Mouse (Mus musculus) intestine, embryonic 16.5 days (tissue): ENCODE measurements around the gene Adamts20. TPM values are rescaled to one million over a fixed set of nuclear protein-coding genes. Genes with fewer than 3 reads are reported as not detected.

Experiments
- ATAC-seq: fragments of 200-750 bp; cut with Nextera tagmentation; 2 replicates; pipeline ENCODE4 v1.8.0; 2017; ENCODE audit warnings: moderate TSS enrichment, moderate library complexity
- H3K27ac ChIP-seq: fragments of 300-500 bp; sonication (generic); 2 replicates; pipeline ENCODE4 v1.5.1; 2014; ENCODE audit warnings: mild to moderate bottlenecking, low read length
- H3K27me3 ChIP-seq: fragments of 300-500 bp; sonication (generic); replicated peaks from 2 replicates; pipeline ENCODE4 v1.6.1; 2014; ENCODE audit warnings: low read length, control low read depth, mixed read lengths; ENCODE audit not compliant: control insufficient read depth, insufficient read depth
- H3K36me3 ChIP-seq: fragments of 300-500 bp; sonication (generic); 2 replicates; pipeline ENCODE4 v1.6.1; 2014; ENCODE audit warnings: low read length, control low read depth; ENCODE audit not compliant: control insufficient read depth, insufficient read depth
- H3K4me1 ChIP-seq: fragments of 300-500 bp; sonication (generic); 2 replicates; pipeline ENCODE4 v1.6.1; 2014; ENCODE audit warnings: low read length, control low read depth, mixed read lengths; ENCODE audit not compliant: control insufficient read depth, insufficient read depth
- H3K4me2 ChIP-seq: fragments of 300-500 bp; sonication (generic); 2 replicates; pipeline ENCODE4 v1.6.1; 2014; ENCODE audit warnings: low read depth, low read length, control low read depth
- H3K4me3 ChIP-seq: fragments of 300-500 bp; sonication (generic); 2 replicates; pipeline ENCODE4 v1.5.1; 2014; ENCODE audit warnings: mild to moderate bottlenecking, low read length
- H3K9ac ChIP-seq: fragments of 300-500 bp; sonication (generic); 2 replicates; pipeline ENCODE4 v1.6.1; 2014; ENCODE audit warnings: low read depth, low read length
- H3K9me3 ChIP-seq: fragments of 300-500 bp; sonication (generic); 2 replicates; pipeline ENCODE4 v1.6.1; 2016; ENCODE audit warnings: low read length, control low read depth; ENCODE audit not compliant: control insufficient read depth
- WGBS: fragments of 180-500 bp; shearing (Covaris S2); extraction: QIAGEN DNeasy Blood & Tissue Kit; methylation state at CpG from one replicate; pipeline ENCODE4 v1.1.7; 2014; 5-methylcytosine and 5-hydroxymethylcytosine counted together
- polyA plus RNA-seq: library from polyadenylated mRNA; unstranded; fragments of >200 nt; fragmentation: Nextera tagmentation; extraction: Ambion mirVana; gene quantifications from 2 replicates; pipeline ENCODE4 v1.2.1, GENCODE M21; 2015

Adamts20 gene
- polyA plus RNA-seq, 1 experiment from 2014 or later, result 1.3 TPM

GRCm38 (mm10) chr15:94427482-94428214 is 37.6 kb downstream of the Adamts20 start:
- Histone ChIP-seq H3K9ac (no peak overlapping the region), H3K4me2 (no peak overlapping the region), H3K36me3 (no peaks in the 10 kb centered on the region), H3K4me3 (no peak overlapping the region), H3K9me3 (no peaks in the 10 kb centered on the region), H3K4me1 (no peaks in the 10 kb centered on the region), H3K27ac (no peak overlapping the region), H3K27me3 (no peaks in the 10 kb centered on the region)
- 80% methylated on average over 9 of the region's 9 CpGs for WGBS
- no peak for ATAC-seq

GRCm38 (mm10) chr15:94420526-94420925 is 44.7 kb downstream of the Adamts20 start:
- no peak overlapping the region for H3K4me3 ChIP-seq
- WGBS, result 35% methylated on average over 6 of the region's 6 CpGs
- no peak overlapping the region for H3K4me2 ChIP-seq
- ATAC-seq, result no peak
- H3K27ac ChIP-seq, result no peak overlapping the region
- H3K9me3 ChIP-seq, result no peaks in the 10 kb centered on the region
- no peaks in the 10 kb centered on the region for H3K4me1 ChIP-seq
- H3K36me3 ChIP-seq, result no peaks in the 10 kb centered on the region
- H3K9ac ChIP-seq, result no peak overlapping the region
- H3K27me3 ChIP-seq, result no peaks in the 10 kb centered on the region

GRCm38 (mm10) chr15:94419167-94419566 is 46.1 kb downstream of the Adamts20 start:
- Histone ChIP-seq H3K27me3 (no peaks in the 10 kb centered on the region), H3K9me3 (no peaks in the 10 kb centered on the region)
- 90% methylated on average over 9 of the region's 9 CpGs for WGBS

GRCm38 (mm10) chr15:94418427-94418826 is 46.8 kb downstream of the Adamts20 start:
- ATAC-seq, result no peak
- H3K27ac ChIP-seq, result no peak overlapping the region
- H3K9me3 ChIP-seq, result no peaks in the 10 kb centered on the region
- H3K36me3 ChIP-seq, result no peaks in the 10 kb centered on the region
- 84% methylated on average over 5 of the region's 5 CpGs for WGBS
- no peaks in the 10 kb centered on the region for H3K27me3 ChIP-seq
- H3K4me1 ChIP-seq, result no peaks in the 10 kb centered on the region
- no peak overlapping the region for H3K4me3 ChIP-seq
- H3K9ac ChIP-seq, result no peak overlapping the region
- H3K4me2 ChIP-seq, result no peak overlapping the region

More at GRCm38 (mm10) chr15:94419167-94419566, 46.1 kb downstream of the Adamts20 start:
- H3K4me1 ChIP-seq, result no peaks in the 10 kb centered on the region
- H3K27ac ChIP-seq, result no peak overlapping the region
- no peak overlapping the region for H3K4me2 ChIP-seq
- no peak overlapping the region for H3K9ac ChIP-seq
- no peak overlapping the region for H3K4me3 ChIP-seq
- H3K36me3 ChIP-seq, result no peaks in the 10 kb centered on the region
- no peak for ATAC-seq

- Histone ChIP-seq H3K9ac (no peak overlapping the region), H3K4me3 (no peak overlapping the region), H3K4me1 (no peaks in the 10 kb centered on the region), H3K27me3 (no peaks in the 10 kb centered on the region), H3K36me3 (no peaks in the 10 kb centered on the region), H3K27ac (no peak overlapping the region), H3K9me3 (no peaks in the 10 kb centered on the region), H3K4me2 (no peak overlapping the region)
- no peak for ATAC-seq
- 66% methylated on average over 18 of the region's 18 CpGs for WGBS
Measured at GRCm38 (mm10) chr15:94417216-94418155, 47.7 kb downstream of the Adamts20 start.

GRCm38 (mm10) chr15:94409832-94410231 is 55.4 kb downstream of the Adamts20 start:
- no peak for ATAC-seq
- H3K36me3 ChIP-seq, result no peaks in the 10 kb centered on the region
- no peaks in the 10 kb centered on the region for H3K4me1 ChIP-seq
- H3K9ac ChIP-seq, result no peak overlapping the region
- H3K9me3 ChIP-seq, result no peaks in the 10 kb centered on the region
- WGBS, result 78% methylated on average over 7 of the region's 7 CpGs
- H3K4me3 ChIP-seq, result no peak overlapping the region
- H3K27me3 ChIP-seq, result no peaks in the 10 kb centered on the region
- H3K27ac ChIP-seq, result no peak overlapping the region
- no peak overlapping the region for H3K4me2 ChIP-seq

GRCm38 (mm10) chr15:94406364-94406763 is 58.9 kb downstream of the Adamts20 start:
- H3K27ac ChIP-seq, result no peak overlapping the region
- H3K4me2 ChIP-seq, result no peak overlapping the region
- H3K9ac ChIP-seq, result no peak overlapping the region
- no peaks in the 10 kb centered on the region for H3K36me3 ChIP-seq
- H3K4me1 ChIP-seq, result peaks cover 9% of the 10 kb centered on the region
- ATAC-seq, result no peak
- 19% methylated on average over 2 of the region's 2 CpGs for WGBS
- H3K9me3 ChIP-seq, result no peaks in the 10 kb centered on the region
- peaks cover 18% of the 10 kb centered on the region for H3K27me3 ChIP-seq
- H3K4me3 ChIP-seq, result no peak overlapping the region

- peak overlapping the region; percentile 74 for H3K9ac ChIP-seq
- WGBS, result under 1% methylated on average over 55 of the region's 65 CpGs
- H3K4me2 ChIP-seq, result peak overlapping the region; percentile 98
- ATAC-seq, result peak; percentile 98
- no peak overlapping the region; the same call in 1 of the 2 replicates for H3K27ac ChIP-seq
- H3K4me3 ChIP-seq, result peak overlapping the region; percentile 65
- no peaks in the 10 kb centered on the region for H3K9me3 ChIP-seq
- peaks cover 18% of the 10 kb centered on the region for H3K27me3 ChIP-seq
- peaks cover 9% of the 10 kb centered on the region for H3K4me1 ChIP-seq
- no peaks in the 10 kb centered on the region for H3K36me3 ChIP-seq
Measured at GRCm38 (mm10) chr15:94404071-94404545, 61.1 kb downstream of the Adamts20 start.

GRCm38 (mm10) chr15:94403461-94404070 is 61.7 kb downstream of the Adamts20 start:
- ATAC-seq, result peak; percentile 16
- WGBS, result 1% methylated on average over 34 of the region's 34 CpGs
- H3K27ac ChIP-seq, result no peak overlapping the region

More at GRCm38 (mm10) chr15:94403461-94404070, 61.7 kb downstream of the Adamts20 start:
- Histone ChIP-seq H3K9me3 (no peaks in the 10 kb centered on the region), H3K4me3 (peak overlapping the region; percentile 65), H3K9ac (peak overlapping the region; percentile 74), H3K27me3 (peaks cover 18% of the 10 kb centered on the region), H3K4me2 (peak overlapping the region; percentile 98), H3K4me1 (peaks cover 9% of the 10 kb centered on the region), H3K36me3 (no peaks in the 10 kb centered on the region)
